Mouse (Mus musculus): ENCODE measurements around the gene Cyp46a1. TPM values are rescaled to one million over a fixed set of nuclear protein-coding genes. Genes with fewer than 3 reads are reported as not detected.

The Cyp46a1 gene
- total and polyA plus RNA-seq, 2 experiments: 0.83 to 2.5 TPM

DNA sequence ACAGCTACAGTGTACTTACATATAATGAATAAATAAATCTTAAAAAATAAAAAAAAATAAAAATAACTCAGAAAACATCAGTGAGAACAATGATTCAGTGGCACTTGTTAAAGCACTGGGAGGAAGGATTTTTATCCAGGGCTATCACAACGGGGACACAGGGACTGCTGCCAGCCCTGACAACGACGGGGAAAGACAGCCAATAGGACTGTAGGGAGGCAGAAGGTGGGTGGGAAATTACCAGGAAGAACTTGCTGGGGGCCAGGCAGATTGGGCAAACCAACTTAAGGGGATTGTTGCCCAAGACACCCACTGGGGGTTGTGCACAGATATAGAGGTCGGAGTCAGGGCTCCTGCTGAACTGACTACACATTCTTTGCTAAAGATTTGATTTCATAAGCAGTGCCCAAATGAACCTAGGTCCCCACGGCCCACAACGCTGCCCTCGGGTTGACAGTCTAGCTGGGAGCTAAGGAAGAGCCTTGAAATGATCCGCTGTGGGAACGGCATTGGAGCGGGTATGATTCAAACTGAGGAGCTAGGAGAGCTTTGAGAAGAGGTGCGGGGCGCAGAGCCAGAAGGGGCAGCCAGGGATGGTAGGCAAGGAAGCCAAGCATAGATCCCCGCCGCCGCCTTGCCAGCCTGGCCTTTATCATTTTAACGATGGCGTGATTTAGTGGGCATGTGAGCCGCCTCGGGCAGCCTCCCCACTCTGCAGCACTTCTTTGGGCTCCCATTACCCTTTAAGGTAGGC is 45.9 kb upstream of the Cyp46a1 start:
- Histone ChIP-seq H3K27ac (replicated peaks; ENCODE audit: insufficient read depth, low read depth, low read length) (no peak overlapping the region), H3K9ac (ENCODE audit: low read depth, low read length) (no peak overlapping the region), H3K4me1 (ENCODE audit: control insufficient read depth, insufficient read depth, low read length) (peaks cover 2% of the 10 kb centered on the region; the same call in 1 of the 2 replicates), H3K4me3 (ENCODE audit: insufficient read depth, low read depth, low read length) (no peak overlapping the region), H3K79me2 (ENCODE audit: control insufficient read depth, insufficient read depth, low read length) (no peaks in the 10 kb centered on the region), H3K36me3 (ENCODE audit: control insufficient read depth, insufficient read depth, low read length) (no peaks in the 10 kb centered on the region), H3K27me3 (ENCODE audit: control insufficient read depth, insufficient read depth, low read length) (no peaks in the 10 kb centered on the region)
- TF ChIP-seq POLR2A (IDR thresholded peaks at IDR 0.05; ENCODE audit: extremely low read depth, insufficient read depth, low read length) (no peak), CTCF (IDR thresholded peaks at IDR 0.05; ENCODE audit: low read depth, low read length) (no peak)
- WGBS: 88% methylated on average over 19 of the region's 19 CpGs
- DNase-seq (ENCODE audit: extremely low read depth, low read depth, low spot score): no peak

DNA sequence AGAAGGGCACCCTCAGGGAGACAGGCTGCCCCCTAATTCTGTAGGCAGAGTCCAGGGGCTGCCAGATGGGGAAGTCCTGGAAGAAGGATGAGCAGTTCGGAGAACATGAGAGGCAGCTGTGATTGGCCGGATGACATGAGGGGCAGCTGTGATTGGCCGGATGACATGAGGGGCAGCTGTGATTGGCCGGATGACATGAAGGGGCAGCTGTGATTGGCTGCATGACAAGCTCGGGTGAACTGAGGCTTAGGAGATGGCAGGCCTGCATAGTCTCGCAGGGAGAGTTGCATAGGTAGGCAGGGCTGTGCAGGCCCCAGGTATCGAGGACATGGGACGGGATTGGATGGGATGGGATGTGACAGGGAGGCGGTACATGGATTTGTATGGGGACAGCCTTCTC is 41.8 kb upstream of the Cyp46a1 start:
- H3K79me2 ChIP-seq (ENCODE audit: control insufficient read depth, insufficient read depth, low read length): no peaks in the 10 kb centered on the region
- TF ChIP-seq CTCF (IDR thresholded peaks at IDR 0.05; ENCODE audit: low read depth, low read length) (no peak), POLR2A (IDR thresholded peaks at IDR 0.05; ENCODE audit: extremely low read depth, insufficient read depth, low read length) (no peak)
- DNase-seq (ENCODE audit: extremely low read depth, low read depth, low spot score): no peak
- H3K36me3 ChIP-seq (ENCODE audit: control insufficient read depth, insufficient read depth, low read length): no peaks in the 10 kb centered on the region
- 27% methylated on average over 9 of the region's 9 CpGs for WGBS
- no peak overlapping the region for H3K4me3 ChIP-seq (ENCODE audit: insufficient read depth, low read depth, low read length)
- H3K4me1 ChIP-seq (ENCODE audit: control insufficient read depth, insufficient read depth, low read length): peaks cover 2% of the 10 kb centered on the region; the same call in 1 of the 2 replicates
- H3K9ac ChIP-seq (ENCODE audit: low read depth, low read length): no peak overlapping the region
- H3K27ac ChIP-seq (replicated peaks; ENCODE audit: insufficient read depth, low read depth, low read length): no peak overlapping the region
- no peaks in the 10 kb centered on the region for H3K27me3 ChIP-seq (ENCODE audit: control insufficient read depth, insufficient read depth, low read length)

DNA sequence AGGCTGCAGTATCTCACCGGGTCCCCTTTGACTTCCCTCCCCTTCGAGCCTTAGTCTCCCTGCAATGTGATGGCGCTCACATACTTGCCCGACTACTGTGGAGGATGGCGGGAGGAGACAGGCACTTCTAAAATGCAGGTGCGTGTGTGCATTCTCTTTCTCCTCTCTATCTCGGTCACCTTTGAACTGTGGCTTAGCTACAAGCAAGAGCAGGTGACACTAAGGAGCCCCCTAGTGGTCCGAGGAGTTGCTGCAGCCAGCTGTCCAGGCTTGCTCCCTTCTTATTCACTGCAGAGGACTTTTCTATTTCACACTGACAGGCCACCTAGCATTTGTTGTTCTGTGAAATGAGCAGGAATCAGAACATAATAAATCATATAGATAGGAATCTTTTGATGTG is 41.2 kb upstream of the Cyp46a1 start:
- Histone ChIP-seq H3K9ac (ENCODE audit: low read depth, low read length) (no peak overlapping the region), H3K4me1 (ENCODE audit: control insufficient read depth, insufficient read depth, low read length) (peaks cover 2% of the 10 kb centered on the region; the same call in 1 of the 2 replicates), H3K4me3 (ENCODE audit: insufficient read depth, low read depth, low read length) (no peak overlapping the region), H3K79me2 (ENCODE audit: control insufficient read depth, insufficient read depth, low read length) (no peaks in the 10 kb centered on the region), H3K36me3 (ENCODE audit: control insufficient read depth, insufficient read depth, low read length) (no peaks in the 10 kb centered on the region), H3K27me3 (ENCODE audit: control insufficient read depth, insufficient read depth, low read length) (no peaks in the 10 kb centered on the region), H3K27ac (replicated peaks; ENCODE audit: insufficient read depth, low read depth, low read length) (no peak overlapping the region)
- TF ChIP-seq CTCF (IDR thresholded peaks at IDR 0.05; ENCODE audit: low read depth, low read length) (peak; percentile 97), POLR2A (IDR thresholded peaks at IDR 0.05; ENCODE audit: extremely low read depth, insufficient read depth, low read length) (no peak)
- 1% methylated on average over 8 of the region's 8 CpGs for WGBS
- DNase-seq (ENCODE audit: extremely low read depth, low read depth, low spot score): peak; percentile 71

DNA sequence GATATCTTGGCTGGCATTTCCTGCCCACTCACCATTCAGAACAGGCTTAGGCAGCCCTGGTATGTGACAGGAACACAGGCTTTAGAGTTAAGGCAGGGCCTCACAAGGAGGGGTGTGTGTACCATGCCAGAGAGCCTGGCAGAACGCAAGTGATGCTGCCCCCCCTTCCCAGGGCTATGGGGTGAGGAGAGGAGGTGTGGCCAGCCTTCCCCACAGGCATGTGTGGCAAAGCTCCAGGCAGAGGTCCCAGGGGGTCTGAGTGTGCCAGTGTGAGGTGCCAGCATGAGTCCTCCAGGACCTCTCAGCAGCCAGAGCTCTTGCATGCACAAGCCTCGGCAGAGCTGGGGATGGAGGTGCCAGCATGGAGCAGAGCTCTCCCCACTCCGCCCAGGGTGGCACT is 39.6 kb upstream of the Cyp46a1 start:
- Histone ChIP-seq H3K9ac (ENCODE audit: low read depth, low read length) (no peak overlapping the region), H3K27me3 (ENCODE audit: control insufficient read depth, insufficient read depth, low read length) (no peaks in the 10 kb centered on the region), H3K4me1 (ENCODE audit: control insufficient read depth, insufficient read depth, low read length) (peaks cover 2% of the 10 kb centered on the region; the same call in 1 of the 2 replicates), H3K27ac (replicated peaks; ENCODE audit: insufficient read depth, low read depth, low read length) (no peak overlapping the region), H3K4me3 (ENCODE audit: insufficient read depth, low read depth, low read length) (no peak overlapping the region), H3K79me2 (ENCODE audit: control insufficient read depth, insufficient read depth, low read length) (no peaks in the 10 kb centered on the region), H3K36me3 (ENCODE audit: control insufficient read depth, insufficient read depth, low read length) (no peaks in the 10 kb centered on the region)
- DNase-seq (ENCODE audit: extremely low read depth, low read depth, low spot score): no peak
- WGBS: 80% methylated on average over 3 of the region's 3 CpGs
- no peak for TF ChIP-seq POLR2A (IDR thresholded peaks at IDR 0.05; ENCODE audit: extremely low read depth, insufficient read depth, low read length)
- no peak for TF ChIP-seq CTCF (IDR thresholded peaks at IDR 0.05; ENCODE audit: low read depth, low read length)

DNA sequence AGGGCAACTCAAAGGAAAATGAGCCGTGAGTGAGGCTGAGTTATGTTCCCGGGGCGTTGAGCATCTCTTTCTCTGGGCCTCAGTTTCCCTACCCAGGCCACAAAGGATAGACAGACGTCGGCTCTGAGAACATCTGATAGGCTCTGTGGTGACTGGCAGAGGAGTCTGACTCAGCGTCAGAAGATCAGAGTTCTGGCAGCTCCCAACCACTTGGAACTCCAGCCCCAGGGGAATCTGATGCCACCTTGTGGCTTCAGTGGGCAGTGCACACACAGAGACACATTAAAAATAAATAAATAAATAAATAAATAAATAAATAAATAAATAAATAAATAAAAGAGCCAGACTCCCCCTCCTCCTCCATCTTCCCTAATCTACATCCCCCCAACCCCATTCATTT is 37.1 kb upstream of the Cyp46a1 start:
- no peak overlapping the region for H3K27ac ChIP-seq (replicated peaks; ENCODE audit: insufficient read depth, low read depth, low read length)
- H3K27me3 ChIP-seq (ENCODE audit: control insufficient read depth, insufficient read depth, low read length): no peaks in the 10 kb centered on the region
- no peak for DNase-seq (ENCODE audit: extremely low read depth, low read depth, low spot score)
- H3K36me3 ChIP-seq (ENCODE audit: control insufficient read depth, insufficient read depth, low read length): no peaks in the 10 kb centered on the region
- no peak for TF ChIP-seq POLR2A (IDR thresholded peaks at IDR 0.05; ENCODE audit: extremely low read depth, insufficient read depth, low read length)
- TF ChIP-seq CTCF (IDR thresholded peaks at IDR 0.05; ENCODE audit: low read depth, low read length): peak; percentile 45; the same call in 1 of the 2 replicates
- peaks cover 2% of the 10 kb centered on the region; the same call in 1 of the 2 replicates for H3K4me1 ChIP-seq (ENCODE audit: control insufficient read depth, insufficient read depth, low read length)
- H3K9ac ChIP-seq (ENCODE audit: low read depth, low read length): no peak overlapping the region
- no peak overlapping the region for H3K4me3 ChIP-seq (ENCODE audit: insufficient read depth, low read depth, low read length)
- H3K79me2 ChIP-seq (ENCODE audit: control insufficient read depth, insufficient read depth, low read length): no peaks in the 10 kb centered on the region
- WGBS: 80% methylated on average over 6 of the region's 6 CpGs

DNA sequence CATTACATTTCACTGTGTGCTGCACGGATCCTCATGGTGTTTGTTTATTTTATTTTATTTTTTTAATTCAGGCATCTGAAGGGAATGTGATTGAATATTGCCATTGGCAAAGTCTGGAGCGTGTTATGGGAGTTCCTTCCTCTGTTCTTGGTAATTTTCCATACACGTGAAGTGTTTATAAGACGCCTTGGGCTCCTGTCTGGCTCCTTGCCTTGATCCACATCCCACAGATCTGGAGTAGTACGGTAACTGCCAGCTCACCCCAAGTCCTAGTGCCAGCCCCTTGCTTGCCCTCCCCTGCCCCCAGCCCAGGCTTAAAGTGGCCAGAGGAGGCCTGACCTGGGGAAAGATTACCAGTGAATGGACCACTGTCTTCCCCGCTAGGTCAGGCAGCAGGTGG is 33.2 kb upstream of the Cyp46a1 start:
- Histone ChIP-seq H3K9ac (ENCODE audit: low read depth, low read length) (no peak overlapping the region), H3K4me3 (ENCODE audit: insufficient read depth, low read depth, low read length) (no peak overlapping the region), H3K27me3 (ENCODE audit: control insufficient read depth, insufficient read depth, low read length) (no peaks in the 10 kb centered on the region), H3K36me3 (ENCODE audit: control insufficient read depth, insufficient read depth, low read length) (no peaks in the 10 kb centered on the region), H3K4me1 (ENCODE audit: control insufficient read depth, insufficient read depth, low read length) (no peaks in the 10 kb centered on the region), H3K27ac (replicated peaks; ENCODE audit: insufficient read depth, low read depth, low read length) (no peak overlapping the region), H3K79me2 (ENCODE audit: control insufficient read depth, insufficient read depth, low read length) (no peaks in the 10 kb centered on the region)
- TF ChIP-seq CTCF (IDR thresholded peaks at IDR 0.05; ENCODE audit: low read depth, low read length) (no peak), POLR2A (IDR thresholded peaks at IDR 0.05; ENCODE audit: extremely low read depth, insufficient read depth, low read length) (no peak)
- WGBS: 89% methylated on average over 6 of the region's 6 CpGs
- DNase-seq (ENCODE audit: extremely low read depth, low read depth, low spot score): no peak

Measured in liver, adult 2 months (tissue).